Mouse (Mus musculus) liver, embryonic 16.5 days (tissue): ENCODE data around the gene Pcp4l1. TPM values are rescaled to one million over a fixed set of nuclear protein-coding genes. Genes with fewer than 3 reads are reported as not detected.
A peak's percentile ranks its signal among the peaks of the same experiment; 100 is the strongest.

Experiments used
- ATAC-seq: fragments of 200-750 bp; cut with Nextera tagmentation; 2 replicates; pipeline ENCODE4 v1.8.0; 2017; ENCODE audit warnings: low read depth, mild to moderate bottlenecking, moderate number of reproducible peaks, moderate library complexity
- H3K27ac ChIP-seq: fragments of 300-500 bp; sonication (generic); 2 replicates; pipeline ENCODE4 v1.5.1; 2014; ENCODE audit warnings: mild to moderate bottlenecking, low read length
- H3K27me3 ChIP-seq: fragments of 300-500 bp; sonication (generic); 2 replicates; pipeline ENCODE4 v1.6.1; 2014; ENCODE audit warnings: low read depth, low read length, mixed read lengths; ENCODE audit not compliant: control insufficient read depth, insufficient read depth
- H3K36me3 ChIP-seq: fragments of 300-500 bp; sonication (generic); 2 replicates; pipeline ENCODE4 v1.6.1; 2014; ENCODE audit warnings: mild to moderate bottlenecking; ENCODE audit not compliant: control insufficient read depth, insufficient read depth
- H3K4me1 ChIP-seq: fragments of 300-500 bp; sonication (generic); 2 replicates; pipeline ENCODE4 v1.6.1; 2014; ENCODE audit warnings: low read depth, low read length, mixed read lengths; ENCODE audit not compliant: control insufficient read depth
- H3K4me2 ChIP-seq: fragments of 300-500 bp; sonication (generic); 2 replicates; pipeline ENCODE4 v1.6.1; 2014; ENCODE audit warnings: low read depth, low read length, mixed read lengths
- H3K4me3 ChIP-seq: fragments of 300-500 bp; sonication (generic); 2 replicates; pipeline ENCODE4 v1.5.1; 2014; ENCODE audit warnings: low read depth, mild to moderate bottlenecking, low read length
- H3K9ac ChIP-seq: fragments of 300-500 bp; sonication (generic); 2 replicates; pipeline ENCODE4 v1.6.1; 2014; ENCODE audit warnings: low read depth, low read length
- H3K9me3 ChIP-seq: fragments of 300-500 bp; sonication (generic); replicated peaks from 2 replicates; pipeline ENCODE4 v1.6.1; 2016; ENCODE audit warnings: low read length; ENCODE audit not compliant: control insufficient read depth
- WGBS: fragments of 180-500 bp; shearing (Covaris S2); extraction: QIAGEN DNeasy Blood & Tissue Kit; methylation state at CpG from one replicate; pipeline ENCODE4 v1.1.7; 2014; ENCODE audit not compliant: insufficient replicate concordance; 5-methylcytosine and 5-hydroxymethylcytosine counted together
- polyA plus RNA-seq: library from polyadenylated mRNA; unstranded; fragments of >200 nt; fragmentation: Nextera tagmentation; extraction: Ambion mirVana; gene quantifications from 2 replicates; pipeline ENCODE4 v1.2.1, GENCODE M21; 2015

Pcp4l1 gene
- polyA plus RNA-seq, 1 experiment from 2014 or later: 2.5 TPM

GRCm38 (mm10) chr1:171183620-171184019 lies 12.4 kb downstream of the Pcp4l1 start:
- H3K27me3 ChIP-seq: no peaks in the 10 kb centered on the region
- no peak overlapping the region for H3K27ac ChIP-seq
- H3K9me3 ChIP-seq: no peaks in the 10 kb centered on the region
- no peak overlapping the region for H3K4me2 ChIP-seq
- no peak overlapping the region for H3K9ac ChIP-seq
- H3K36me3 ChIP-seq: no peaks in the 10 kb centered on the region
- no peaks in the 10 kb centered on the region for H3K4me1 ChIP-seq
- 29% methylated on average over 3 of the region's 3 CpGs for WGBS
- H3K4me3 ChIP-seq: no peak overlapping the region
- ATAC-seq: no peak

- no peak overlapping the region for H3K9ac ChIP-seq
- no peak for ATAC-seq
These were observed 13.0 kb downstream of the Pcp4l1 start for GRCm38 (mm10) chr1:171183025-171183424.

GRCm38 (mm10) chr1:171179487-171180171 lies 16.4 kb downstream of the Pcp4l1 start:
- Histone ChIP-seq H3K4me2 (no peak overlapping the region), H3K27me3 (no peaks in the 10 kb centered on the region), H3K36me3 (no peaks in the 10 kb centered on the region), H3K9ac (no peak overlapping the region), H3K27ac (no peak overlapping the region), H3K9me3 (no peaks in the 10 kb centered on the region), H3K4me1 (no peaks in the 10 kb centered on the region), H3K4me3 (no peak overlapping the region)
- 66% methylated on average over 5 of the region's 5 CpGs for WGBS
- no peak for ATAC-seq

More at GRCm38 (mm10) chr1:171183025-171183424, 13.0 kb downstream of the Pcp4l1 start:
- no peak overlapping the region for H3K4me2 ChIP-seq
- H3K9me3 ChIP-seq: no peaks in the 10 kb centered on the region
- H3K36me3 ChIP-seq: no peaks in the 10 kb centered on the region
- H3K27me3 ChIP-seq: no peaks in the 10 kb centered on the region
- no peak overlapping the region for H3K27ac ChIP-seq
- 71% methylated on average over 3 of the region's 3 CpGs for WGBS
- H3K4me3 ChIP-seq: no peak overlapping the region
- H3K4me1 ChIP-seq: no peaks in the 10 kb centered on the region

- no peaks in the 10 kb centered on the region for H3K36me3 ChIP-seq
- no peak overlapping the region for H3K4me3 ChIP-seq
- H3K4me2 ChIP-seq: no peak overlapping the region
- H3K9me3 ChIP-seq: no peaks in the 10 kb centered on the region
- no peaks in the 10 kb centered on the region for H3K27me3 ChIP-seq
- no peak overlapping the region for H3K9ac ChIP-seq
- WGBS: 80% methylated on average over 8 of the region's 8 CpGs
- no peak for ATAC-seq
- H3K4me1 ChIP-seq: no peaks in the 10 kb centered on the region
- H3K27ac ChIP-seq: no peak overlapping the region
These were observed 23.3 kb downstream of the Pcp4l1 start for GRCm38 (mm10) chr1:171172779-171173178.

GRCm38 (mm10) chr1:171171138-171171537 lies 24.9 kb downstream of the Pcp4l1 start:
- 0 out of 2 replicates have a peak, but pooled peaks have one; percentile 24 for ATAC-seq
- H3K4me2 ChIP-seq: no peak overlapping the region
- H3K27me3 ChIP-seq: no peaks in the 10 kb centered on the region
- no peak overlapping the region for H3K27ac ChIP-seq
- 7% methylated on average over 3 of the region's 3 CpGs for WGBS
- no peaks in the 10 kb centered on the region for H3K36me3 ChIP-seq
- no peaks in the 10 kb centered on the region for H3K9me3 ChIP-seq
- no peak overlapping the region for H3K9ac ChIP-seq
- no peaks in the 10 kb centered on the region for H3K4me1 ChIP-seq
- no peak overlapping the region for H3K4me3 ChIP-seq

GRCm38 (mm10) chr1:171169913-171170312 lies 26.2 kb downstream of the Pcp4l1 start:
- H3K9ac ChIP-seq: no peak overlapping the region
- no peak overlapping the region for H3K27ac ChIP-seq
- 39% methylated on average over 3 of the region's 3 CpGs for WGBS
- no peaks in the 10 kb centered on the region for H3K36me3 ChIP-seq
- no peak for ATAC-seq
- no peaks in the 10 kb centered on the region for H3K27me3 ChIP-seq
- H3K9me3 ChIP-seq: no peaks in the 10 kb centered on the region
- no peak overlapping the region for H3K4me3 ChIP-seq
- H3K4me1 ChIP-seq: no peaks in the 10 kb centered on the region
- H3K4me2 ChIP-seq: no peak overlapping the region

GRCm38 (mm10) chr1:171168906-171169305 lies 27.2 kb downstream of the Pcp4l1 start:
- no peak for ATAC-seq
- Histone ChIP-seq H3K27ac (no peak overlapping the region), H3K4me3 (no peak overlapping the region), H3K36me3 (no peaks in the 10 kb centered on the region), H3K4me2 (no peak overlapping the region), H3K27me3 (no peaks in the 10 kb centered on the region), H3K4me1 (no peaks in the 10 kb centered on the region), H3K9me3 (no peaks in the 10 kb centered on the region), H3K9ac (no peak overlapping the region)
- whole genome bisulfite sequencing: 69% methylated on average over 12 of the region's 12 CpGs

- ATAC-seq: no peak
- no peaks in the 10 kb centered on the region for H3K36me3 ChIP-seq
- WGBS: 33% methylated on average over 5 of the region's 5 CpGs
- no peaks in the 10 kb centered on the region for H3K27me3 ChIP-seq
- no peak overlapping the region for H3K27ac ChIP-seq
- H3K4me3 ChIP-seq: no peak overlapping the region
- H3K4me1 ChIP-seq: peaks cover under 1% of the 10 kb centered on the region; the same call in 1 of the 2 replicates
- H3K9me3 ChIP-seq: no peaks in the 10 kb centered on the region
- H3K9ac ChIP-seq: no peak overlapping the region
- H3K4me2 ChIP-seq: no peak overlapping the region
These were observed 30.3 kb downstream of the Pcp4l1 start for GRCm38 (mm10) chr1:171165629-171166345.

GRCm38 (mm10) chr1:171164258-171164657 lies 31.8 kb downstream of the Pcp4l1 start:
- Histone ChIP-seq H3K36me3 (no peaks in the 10 kb centered on the region), H3K4me2 (no peak overlapping the region), H3K4me3 (no peak overlapping the region), H3K4me1 (peaks cover 7% of the 10 kb centered on the region), H3K9me3 (no peaks in the 10 kb centered on the region), H3K27me3 (peaks cover 9% of the 10 kb centered on the region), H3K27ac (no peak overlapping the region), H3K9ac (no peak overlapping the region)
- WGBS: 32% methylated on average over 3 of the region's 3 CpGs
- no peak for ATAC-seq
